Mouse (Mus musculus) forebrain, embryonic 14.5 days (tissue): Measurements from ENCODE around the gene Zfr. TPM values are rescaled to one million over a fixed set of nuclear protein-coding genes. Genes with fewer than 3 reads are reported as not detected.

Source experiments
- ATAC-seq: fragments of 200-750 bp; cut with Nextera tagmentation; 2 replicates; pipeline ENCODE4 v1.8.0; 2017; ENCODE audit warnings: mild to moderate bottlenecking, moderate library complexity
- DNase-seq: peaks from one replicate; pipeline ENCODE4 v3.0.0-alpha.2; 2015; ENCODE audit warnings: low spot score
- H3K27ac ChIP-seq: fragments of 300-500 bp; sonication (generic); 2 replicates; pipeline ENCODE4 v1.5.1; 2014; ENCODE audit warnings: low read depth, mild to moderate bottlenecking, control low read depth, low read length, moderate library complexity
- H3K27me3 ChIP-seq: fragments of 300-500 bp; sonication (generic); replicated peaks from 2 replicates; pipeline ENCODE4 v1.6.1; 2014; ENCODE audit warnings: low read length, control low read depth, mixed read lengths; ENCODE audit not compliant: control insufficient read depth, insufficient read depth
- H3K36me3 ChIP-seq: fragments of 300-500 bp; sonication (generic); 2 replicates; pipeline ENCODE4 v1.6.1; 2014; ENCODE audit warnings: low read length, control low read depth; ENCODE audit not compliant: control insufficient read depth, insufficient read depth
- H3K4me1 ChIP-seq: fragments of 300-500 bp; sonication (generic); 2 replicates; pipeline ENCODE4 v1.6.1; 2014; ENCODE audit warnings: antibody characterized with exemption, low read length, control low read depth; ENCODE audit not compliant: control insufficient read depth, insufficient read depth
- H3K4me2 ChIP-seq: fragments of 300-500 bp; sonication (generic); 2 replicates; pipeline ENCODE4 v1.6.1; 2014; ENCODE audit warnings: mild to moderate bottlenecking, control low read depth, low read length
- H3K4me3 ChIP-seq: fragments of 300-500 bp; sonication (generic); 2 replicates; pipeline ENCODE4 v1.5.1; 2014; ENCODE audit warnings: low read depth, low read length, control low read depth
- H3K9ac ChIP-seq: fragments of 300-500 bp; sonication (generic); 2 replicates; pipeline ENCODE4 v1.6.1; 2014; ENCODE audit warnings: mild to moderate bottlenecking, low read length, control low read depth, moderate library complexity
- H3K9me3 ChIP-seq: fragments of 300-500 bp; sonication (generic); replicated peaks from 2 replicates; pipeline ENCODE4 v1.6.1; 2016; ENCODE audit warnings: low read length, control low read depth, mixed read lengths; ENCODE audit not compliant: control insufficient read depth
- WGBS: fragments of 180-500 bp; shearing (Covaris S2); extraction: QIAGEN DNeasy Blood & Tissue Kit; methylation state at CpG from one replicate; pipeline ENCODE4 v1.1.7; 2014; 5-methylcytosine and 5-hydroxymethylcytosine counted together
- polyA plus RNA-seq: library from polyadenylated mRNA; unstranded; fragments of >200 nt; fragmentation: Nextera tagmentation; extraction: Ambion mirVana; gene quantifications from 2 replicates; pipeline ENCODE4 v1.2.1, GENCODE M21; 2014

Gene Zfr
- polyA plus RNA-seq, 1 experiment from 2014 or later: 169 TPM

DNA sequence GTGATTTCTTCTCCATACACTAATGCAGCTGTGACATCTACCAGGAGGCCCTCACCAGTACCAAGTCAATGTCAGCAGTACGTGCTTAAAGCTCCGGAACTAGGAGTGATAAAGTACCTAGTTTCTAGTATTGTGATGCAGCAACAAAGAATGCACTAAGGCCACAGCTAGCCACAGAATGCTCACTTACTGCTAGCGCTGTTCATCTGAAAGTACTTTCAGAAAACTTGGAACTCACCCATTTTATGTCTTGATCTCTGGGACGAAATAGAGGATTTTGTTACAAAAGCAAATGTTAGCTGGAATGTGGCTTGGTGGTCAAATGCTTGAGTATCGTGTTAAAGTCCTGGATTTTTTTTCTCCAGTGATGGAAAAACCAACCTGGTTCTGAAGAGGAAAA lies 30.0 kb upstream of the Zfr start:
- H3K4me1 ChIP-seq: no peaks in the 10 kb centered on the region
- H3K4me2 ChIP-seq: no peak overlapping the region
- DNase-seq (no peak), ATAC-seq (no peak)
- H3K9me3 ChIP-seq: no peaks in the 10 kb centered on the region
- 86% methylated on average over 5 of the region's 5 CpGs for WGBS
- H3K9ac ChIP-seq: no peak overlapping the region
- H3K27me3 ChIP-seq: no peaks in the 10 kb centered on the region
- H3K4me3 ChIP-seq: no peak overlapping the region
- no peaks in the 10 kb centered on the region for H3K36me3 ChIP-seq
- H3K27ac ChIP-seq: no peak overlapping the region

DNA sequence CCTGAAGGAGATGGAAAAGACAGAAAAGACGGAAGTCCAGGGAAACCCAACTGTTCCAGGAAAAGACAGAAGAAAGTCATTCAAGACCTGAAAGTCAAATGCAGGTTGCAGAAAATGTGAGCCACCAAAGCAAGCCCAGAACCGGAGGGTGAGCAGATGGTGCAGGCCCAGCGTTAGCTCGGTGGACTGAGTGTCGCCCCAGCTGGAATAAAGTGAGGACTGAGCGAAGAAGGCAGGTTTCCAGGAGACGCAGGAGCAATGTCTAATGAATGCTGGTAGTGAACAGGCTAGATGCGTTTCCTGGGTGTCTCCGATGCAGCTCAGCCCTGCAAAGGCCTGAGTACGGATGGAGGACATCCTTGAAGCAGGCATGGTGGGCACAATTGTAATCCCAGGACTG lies 29.5 kb upstream of the Zfr start:
- no peak overlapping the region for H3K4me3 ChIP-seq
- no peak overlapping the region for H3K9ac ChIP-seq
- WGBS: 82% methylated on average over 10 of the region's 10 CpGs
- H3K4me1 ChIP-seq: no peaks in the 10 kb centered on the region
- ATAC-seq (no peak), DNase-seq (no peak)
- H3K9me3 ChIP-seq: no peaks in the 10 kb centered on the region
- no peaks in the 10 kb centered on the region for H3K36me3 ChIP-seq
- no peak overlapping the region for H3K27ac ChIP-seq
- no peaks in the 10 kb centered on the region for H3K27me3 ChIP-seq
- H3K4me2 ChIP-seq: no peak overlapping the region

DNA sequence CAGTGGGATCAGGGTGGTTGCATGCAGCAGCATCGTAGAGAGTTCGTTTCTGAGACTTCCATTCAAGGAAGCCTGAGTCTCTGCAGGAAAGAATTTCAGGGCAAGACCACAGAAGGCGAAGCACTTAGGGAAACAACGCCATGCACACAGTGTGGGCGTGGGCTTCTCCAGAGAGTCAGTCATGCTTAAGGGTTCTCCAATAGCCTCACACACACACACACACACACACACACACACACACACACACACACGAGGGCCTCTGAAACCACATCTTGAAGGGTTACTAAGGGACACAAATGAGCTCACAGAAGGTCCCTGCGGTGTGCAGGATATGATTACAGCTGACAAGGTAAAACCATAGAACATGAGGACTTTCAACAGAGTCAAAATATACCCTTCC lies 27.5 kb upstream of the Zfr start:
- no peaks in the 10 kb centered on the region for H3K9me3 ChIP-seq
- 71% methylated on average over 7 of the region's 7 CpGs for WGBS
- peaks cover 3% of the 10 kb centered on the region; the same call in 1 of the 2 replicates for H3K4me1 ChIP-seq
- H3K36me3 ChIP-seq: no peaks in the 10 kb centered on the region
- H3K9ac ChIP-seq: no peak overlapping the region
- no peaks in the 10 kb centered on the region for H3K27me3 ChIP-seq
- H3K4me3 ChIP-seq: no peak overlapping the region
- no peak for ATAC-seq
- no peak overlapping the region for H3K27ac ChIP-seq
- DNase-seq: no peak
- no peak overlapping the region for H3K4me2 ChIP-seq

DNA sequence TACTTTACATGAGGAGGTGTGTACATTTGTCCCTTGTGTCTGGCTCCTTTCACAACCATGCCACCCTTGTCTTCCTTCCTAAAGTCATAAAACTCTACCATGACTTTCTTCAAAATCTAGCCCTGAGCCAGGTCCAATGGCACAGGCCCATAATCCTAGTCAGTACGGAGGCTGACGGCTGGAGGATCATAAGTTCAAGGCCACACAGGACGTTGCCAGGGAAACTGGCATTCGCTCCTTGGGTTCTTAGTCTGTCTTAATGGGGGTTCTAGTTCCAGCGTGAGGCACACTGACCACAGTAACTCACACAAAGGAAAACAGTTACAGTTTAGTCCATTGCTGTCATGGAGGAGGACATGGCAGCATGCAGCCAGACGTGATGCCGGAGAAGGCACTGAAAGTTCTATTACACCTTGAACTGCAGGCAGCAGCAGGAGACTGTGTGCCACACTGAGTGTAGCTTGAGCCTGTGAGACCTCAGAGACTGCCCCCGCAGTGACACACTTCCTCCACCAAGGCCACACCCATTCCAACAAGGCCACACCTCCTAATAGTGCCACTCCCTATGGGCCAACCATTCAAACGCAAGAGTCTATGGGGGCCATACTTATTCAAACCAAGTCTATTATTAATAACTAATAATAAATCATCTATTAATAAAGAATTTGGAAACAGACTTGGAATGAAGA lies 26.5 kb upstream of the Zfr start:
- WGBS: 88% methylated on average over 9 of the region's 9 CpGs
- no peak overlapping the region for H3K9ac ChIP-seq
- ATAC-seq (no peak), DNase-seq (no peak)
- H3K9me3 ChIP-seq: no peaks in the 10 kb centered on the region
- no peak overlapping the region for H3K4me3 ChIP-seq
- no peak overlapping the region for H3K27ac ChIP-seq
- no peaks in the 10 kb centered on the region for H3K27me3 ChIP-seq
- H3K36me3 ChIP-seq: no peaks in the 10 kb centered on the region
- peaks cover 3% of the 10 kb centered on the region; the same call in 1 of the 2 replicates for H3K4me1 ChIP-seq
- no peak overlapping the region for H3K4me2 ChIP-seq

DNA sequence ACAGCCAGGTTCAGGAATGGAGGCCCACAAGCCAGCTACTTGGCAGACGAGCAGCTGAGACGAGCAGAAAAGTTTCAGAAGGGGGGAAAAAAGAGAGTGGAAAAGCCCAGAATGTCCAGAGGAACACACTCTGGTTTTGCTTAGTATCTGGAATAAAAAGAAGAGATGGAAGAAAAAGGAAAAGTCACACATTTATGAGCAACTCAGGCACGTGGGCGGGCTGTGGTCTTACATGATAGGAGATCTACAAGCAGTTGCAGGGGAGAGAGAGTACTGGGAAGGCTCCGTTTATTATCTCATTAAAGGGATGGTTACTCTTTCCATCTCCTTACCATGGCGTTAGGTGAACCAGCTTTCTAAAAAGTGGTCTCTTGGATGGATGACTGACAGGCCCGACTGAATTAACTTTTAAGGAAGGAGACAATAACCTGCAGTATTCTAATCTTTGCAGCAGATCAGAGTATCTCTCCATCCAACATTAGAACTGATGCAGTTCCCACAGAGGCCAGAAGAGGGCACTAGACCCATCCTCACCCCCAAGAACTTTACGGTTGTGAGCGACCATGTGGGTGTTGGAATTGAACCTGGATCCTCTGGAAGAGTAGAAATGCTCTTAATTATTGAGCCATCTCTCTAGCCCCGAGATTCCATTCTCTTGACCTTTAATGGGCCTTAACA lies 25.7 kb upstream of the Zfr start:
- peaks cover 3% of the 10 kb centered on the region; the same call in 1 of the 2 replicates for H3K4me1 ChIP-seq
- no peaks in the 10 kb centered on the region for H3K9me3 ChIP-seq
- no peak for ATAC-seq
- WGBS: 64% methylated on average over 10 of the region's 10 CpGs
- H3K9ac ChIP-seq: no peak overlapping the region
- H3K4me3 ChIP-seq: no peak overlapping the region
- H3K27ac ChIP-seq: no peak overlapping the region
- peak; percentile 23 for DNase-seq
- H3K4me2 ChIP-seq: no peak overlapping the region
- H3K36me3 ChIP-seq: no peaks in the 10 kb centered on the region
- H3K27me3 ChIP-seq: no peaks in the 10 kb centered on the region

GRCm38 (mm10) chr15:12093026-12093960 lies 24.3 kb upstream of the Zfr start:
- Histone ChIP-seq H3K27ac (peak overlapping the region; percentile 84), H3K4me1 (peaks cover 3% of the 10 kb centered on the region; the same call in 1 of the 2 replicates), H3K9ac (no peak overlapping the region; the same call in 1 of the 2 replicates)

GRCm38 (mm10) chr15:12093961-12094566 lies 23.6 kb upstream of the Zfr start:
- Histone ChIP-seq H3K4me3 (no peak overlapping the region), H3K27me3 (no peaks in the 10 kb centered on the region), H3K4me2 (no peak overlapping the region), H3K27ac (peak overlapping the region; percentile 68), H3K9ac (no peak overlapping the region), H3K4me1 (peaks cover 3% of the 10 kb centered on the region; the same call in 1 of the 2 replicates), H3K9me3 (no peaks in the 10 kb centered on the region; the same call in 1 of the 2 replicates), H3K36me3 (no peaks in the 10 kb centered on the region)
- 85% methylated on average over 4 of the region's 4 CpGs for WGBS
- DNase-seq (no peak), ATAC-seq (peak; percentile 4; the same call in 1 of the 2 replicates)

More at GRCm38 (mm10) chr15:12093026-12093960, 24.3 kb upstream of the Zfr start:
- no peaks in the 10 kb centered on the region for H3K27me3 ChIP-seq
- DNase-seq (peak; percentile 88), ATAC-seq (peak; percentile 95)
- 79% methylated on average over 25 of the region's 25 CpGs for WGBS
- 0 out of 2 replicates have a peak overlapping the region, but pooled peaks have one; percentile 9 for H3K4me2 ChIP-seq
- H3K36me3 ChIP-seq: no peaks in the 10 kb centered on the region
- H3K9me3 ChIP-seq: no peaks in the 10 kb centered on the region; the same call in 1 of the 2 replicates
- no peak overlapping the region for H3K4me3 ChIP-seq

DNA sequence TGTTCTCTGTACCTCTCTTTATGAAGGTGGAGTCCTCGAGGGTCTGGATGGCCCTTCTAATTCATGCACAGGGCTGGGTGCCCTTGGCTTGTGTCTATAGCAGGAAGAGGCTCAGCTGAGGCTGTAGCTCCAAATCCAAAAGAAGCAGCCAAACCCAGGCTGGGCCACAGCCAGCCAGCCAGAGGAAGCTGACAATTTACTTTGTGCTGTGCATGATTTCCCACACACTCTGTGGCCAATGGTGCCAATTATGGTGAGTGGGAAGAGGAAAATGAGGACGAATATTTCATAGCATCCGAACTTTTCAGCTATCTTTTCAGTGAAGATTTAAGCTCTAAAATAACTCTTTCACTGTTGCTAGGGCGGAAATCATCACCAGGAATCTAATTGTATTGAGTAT lies 21.2 kb upstream of the Zfr start:
- Histone ChIP-seq H3K9ac (no peak overlapping the region), H3K27ac (no peak overlapping the region), H3K9me3 (no peaks in the 10 kb centered on the region; the same call in 1 of the 2 replicates), H3K4me2 (no peak overlapping the region), H3K27me3 (no peaks in the 10 kb centered on the region), H3K4me3 (no peak overlapping the region), H3K36me3 (no peaks in the 10 kb centered on the region), H3K4me1 (peaks cover 3% of the 10 kb centered on the region; the same call in 1 of the 2 replicates)
- WGBS: 80% methylated on average over 4 of the region's 4 CpGs
- DNase-seq: peak; percentile 25
- ATAC-seq: no peak
